Mouse (Mus musculus) cerebellum, adult 2 months (tissue): Measurements from ENCODE around the gene Fpgt.

Experiments used
- CTCF ChIP-seq: fragments of 200-500 bp; IDR thresholded peaks from 2 replicates; pipeline ENCODE4 v1.5.1; 2011; ENCODE audit warnings: low read depth, mild to moderate bottlenecking, control low read depth, low read length, moderate library complexity, borderline replicate concordance; ENCODE audit not compliant: insufficient read depth
- POLR2A ChIP-seq: fragments of 200-500 bp; IDR thresholded peaks from 2 replicates; pipeline ENCODE4 v1.6.1; 2011; ENCODE audit warnings: low read length, control low read depth, borderline replicate concordance; ENCODE audit not compliant: insufficient read depth

- no peak for TF ChIP-seq CTCF
- no peak for TF ChIP-seq POLR2A
Observed at GRCm38 (mm10) chr3:155141047-155141446, 47.8 kb upstream of the Fpgt start.
